Mouse (Mus musculus) liver, adult 2 months (tissue): ENCODE measurements at regions not wholly inside any gene's neighbourhood (a gene's known extent, or its start where the extent isn't known, plus 50 kb on each side); places are given as distances from the start of the nearest gene placed in this dataset.
A peak's percentile ranks its signal among the peaks of the same experiment; 100 is the strongest.

Experiments used
- DNase-seq: peaks from one replicate; pipeline ENCODE4 v3.0.0-alpha.2; 2011; ENCODE audit warnings: low read depth, low spot score; ENCODE audit errors: extremely low read depth
- H3K27ac ChIP-seq: fragments of 200-500 bp; replicated peaks from 2 replicates; pipeline ENCODE4 v1.5.1; 2012; ENCODE audit warnings: low read depth, mild to moderate bottlenecking, control low read depth, inconsistent platforms, low read length; ENCODE audit not compliant: insufficient read depth
- H3K27me3 ChIP-seq: fragments of 200-500 bp; 2 replicates; pipeline ENCODE4 v1.6.1; 2012; ENCODE audit warnings: mild to moderate bottlenecking, moderate library complexity, low read length, inconsistent platforms; ENCODE audit not compliant: control insufficient read depth, insufficient read depth
- H3K36me3 ChIP-seq: fragments of 200-500 bp; 2 replicates; pipeline ENCODE4 v1.6.1; 2012; ENCODE audit warnings: low read length, inconsistent platforms; ENCODE audit not compliant: control insufficient read depth, insufficient read depth
- H3K4me1 ChIP-seq: fragments of 200-500 bp; 2 replicates; pipeline ENCODE4 v1.6.1; 2011; ENCODE audit warnings: low read length; ENCODE audit not compliant: control insufficient read depth, insufficient read depth
- H3K4me3 ChIP-seq: fragments of 200-500 bp; 2 replicates; pipeline ENCODE4 v1.5.1; 2011; ENCODE audit warnings: low read depth, mild to moderate bottlenecking, control low read depth, low read length, moderate library complexity; ENCODE audit not compliant: insufficient read depth
- H3K79me2 ChIP-seq: fragments of 200-500 bp; 2 replicates; pipeline ENCODE4 v1.6.1; 2012; ENCODE audit warnings: inconsistent platforms, mild to moderate bottlenecking, low read length, moderate library complexity; ENCODE audit not compliant: control insufficient read depth, insufficient read depth
- H3K9ac ChIP-seq: fragments of 200-500 bp; 2 replicates; pipeline ENCODE4 v1.6.1; 2012; ENCODE audit warnings: low read depth, mild to moderate bottlenecking, control low read depth, inconsistent platforms, low read length
- CTCF ChIP-seq: fragments of 200-500 bp; IDR thresholded peaks from 2 replicates; pipeline ENCODE4 v1.5.1; 2011; ENCODE audit warnings: low read depth, low read length, control low read depth
- POLR2A ChIP-seq: fragments of 200-500 bp; IDR thresholded peaks from 2 replicates; pipeline ENCODE4 v1.6.1; 2011; ENCODE audit warnings: low read length, control low read depth; ENCODE audit not compliant: insufficient read depth; ENCODE audit errors: extremely low read depth
- WGBS: fragments of 180-500 bp; shearing (Covaris S2); methylation state at CpG from one replicate; pipeline ENCODE4 v1.1.7; 2018; 5-methylcytosine and 5-hydroxymethylcytosine counted together

- Histone ChIP-seq H3K4me3 (no peak overlapping the region), H3K4me1 (peaks cover 22% of the 10 kb centered on the region; the same call in 1 of the 2 replicates), H3K36me3 (no peaks in the 10 kb centered on the region), H3K27ac (peak overlapping the region; percentile 92), H3K27me3 (no peaks in the 10 kb centered on the region), H3K9ac (no peak overlapping the region), H3K79me2 (no peaks in the 10 kb centered on the region)
- WGBS = 15% methylated on average over 4 of the region's 4 CpGs
- DNase-seq = peak; percentile 95
- TF ChIP-seq CTCF = no peak
- no peak for TF ChIP-seq POLR2A
Measured at GRCm38 (mm10) chr17:49367791-49368190, 60.4 kb upstream of the Mocs1 start.

GRCm38 (mm10) chr17:49368476-49369269 is 59.5 kb upstream of the Mocs1 start:
- TF ChIP-seq POLR2A (no peak), CTCF (no peak)
- peaks cover 22% of the 10 kb centered on the region; the same call in 1 of the 2 replicates for H3K4me1 ChIP-seq
- 13% methylated on average over 2 of the region's 2 CpGs for WGBS
- no peaks in the 10 kb centered on the region for H3K27me3 ChIP-seq
- H3K36me3 ChIP-seq = no peaks in the 10 kb centered on the region
- H3K79me2 ChIP-seq = no peaks in the 10 kb centered on the region
- peak overlapping the region; percentile 96 for H3K27ac ChIP-seq
- DNase-seq = peak; percentile 100
- no peak overlapping the region for H3K4me3 ChIP-seq
- 0 out of 2 replicates have a peak overlapping the region, but pooled peaks have one; percentile 6 for H3K9ac ChIP-seq

- Histone ChIP-seq H3K4me3 (no peak overlapping the region), H3K4me1 (no peaks in the 10 kb centered on the region), H3K9ac (no peak overlapping the region), H3K36me3 (no peaks in the 10 kb centered on the region), H3K79me2 (no peaks in the 10 kb centered on the region), H3K27ac (no peak overlapping the region), H3K27me3 (no peaks in the 10 kb centered on the region)
- TF ChIP-seq CTCF (no peak), POLR2A (no peak)
- no peak for DNase-seq
- WGBS = 86% methylated on average over 11 of the region's 11 CpGs
Measured at GRCm38 (mm10) chr17:49377626-49378025, 50.5 kb upstream of the Mocs1 start.
